Mouse (Mus musculus) adrenal gland, adult 18-20 months (tissue): ENCODE results near the gene Kank2. TPM values are rescaled to one million over a fixed set of nuclear protein-coding genes. Genes with fewer than 3 reads are reported as not detected.
A peak's percentile ranks its signal among the peaks of the same experiment; 100 is the strongest.
"Not testable (repeated sequence)": the region's sequence is repeated elsewhere in the genome, so short reads cannot be mapped to it uniquely, and the experiment has no call there.

Experiments
- DNase-seq, 2 experiments: peaks; one replicate each; pipeline ENCODE4 v3.0.0; 2021 to 2022; ENCODE audit warnings: low spot score in 2 of 2
- total RNA-seq, 2 experiments: library from RNA; stranded (reverse); gene quantifications; 1 replicate in 1 of 2; 2 replicates in 1 of 2; pipeline ENCODE4 v1.2.3; 2021

Gene Kank2
- total RNA-seq, 2 experiments from 2014 or later, result 31.1 to 31.3 TPM

- peak; percentile 61 to 77 for DNase-seq
Observed at GRCm38 (mm10) chr9:21786906-21787305, 11.6 kb downstream of the Kank2 start.

- not testable (repeated sequence) for DNase-seq
Observed at GRCm38 (mm10) chr9:21786309-21786708, 12.2 kb downstream of the Kank2 start.

DNA sequence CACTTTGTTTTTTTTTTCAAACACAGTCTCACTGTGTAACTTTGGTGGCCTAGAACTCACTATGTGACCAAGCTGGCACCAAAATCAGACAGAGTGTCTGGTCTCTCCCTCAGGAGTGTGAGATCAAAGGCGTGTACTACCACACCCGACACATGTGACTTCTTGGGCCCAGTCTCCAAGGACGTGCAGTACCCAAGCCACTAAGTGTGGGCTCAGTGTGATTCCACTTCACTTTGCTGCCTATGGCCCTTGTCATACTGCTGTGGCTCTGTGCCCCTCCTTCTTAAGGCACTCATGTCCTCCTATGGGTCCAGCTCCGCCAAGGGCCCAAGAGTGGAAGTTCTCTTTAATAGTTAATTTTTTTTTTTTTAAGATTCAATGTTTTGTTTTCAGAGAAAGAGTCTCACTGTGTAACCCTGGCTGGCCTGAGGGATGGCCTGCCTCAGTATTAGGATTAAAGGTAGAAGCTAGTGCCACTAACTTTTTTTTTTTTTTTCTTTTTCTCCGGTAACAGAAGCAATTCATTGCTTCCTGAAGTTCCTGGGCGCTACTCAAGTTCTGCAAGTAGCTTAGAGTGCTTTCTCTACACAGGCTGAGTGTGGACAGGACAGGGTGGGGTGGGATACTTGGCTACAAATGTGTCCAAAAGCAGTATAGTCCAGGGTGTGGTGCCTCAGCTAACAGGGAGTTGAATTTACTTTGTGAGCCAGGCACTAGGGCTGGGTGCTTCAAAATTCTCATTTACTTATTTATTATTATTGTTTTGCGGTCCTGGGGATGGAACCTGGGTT, 13.8 kb downstream of the Kank2 start:
- DNase-seq, result no peak

GRCm38 (mm10) chr9:21781657-21782468, 16.7 kb downstream of the Kank2 start:
- DNase-seq, result peak in 1 of 2 experiments; percentile 20

DNA sequence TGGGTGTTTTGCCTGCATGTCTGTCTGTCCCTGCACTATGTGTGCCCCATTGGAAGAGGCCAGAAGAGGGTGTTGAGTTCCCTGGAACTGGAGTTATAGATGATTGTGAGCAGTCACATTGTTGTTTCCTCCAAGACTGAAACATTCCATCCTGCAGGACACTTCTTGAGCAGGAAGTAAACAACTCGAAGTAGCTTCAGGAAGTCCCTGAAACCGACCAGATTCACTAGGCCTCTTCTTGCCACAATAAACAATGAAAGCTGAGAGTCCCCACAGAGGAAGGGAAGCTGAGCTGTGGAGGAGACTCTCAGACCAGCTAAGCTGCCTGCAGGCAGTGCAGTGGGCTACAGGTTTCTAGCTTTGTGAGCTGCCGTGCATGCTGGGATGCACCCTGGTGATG, 20.8 kb downstream of the Kank2 start:
- DNase-seq, result no peak

DNA sequence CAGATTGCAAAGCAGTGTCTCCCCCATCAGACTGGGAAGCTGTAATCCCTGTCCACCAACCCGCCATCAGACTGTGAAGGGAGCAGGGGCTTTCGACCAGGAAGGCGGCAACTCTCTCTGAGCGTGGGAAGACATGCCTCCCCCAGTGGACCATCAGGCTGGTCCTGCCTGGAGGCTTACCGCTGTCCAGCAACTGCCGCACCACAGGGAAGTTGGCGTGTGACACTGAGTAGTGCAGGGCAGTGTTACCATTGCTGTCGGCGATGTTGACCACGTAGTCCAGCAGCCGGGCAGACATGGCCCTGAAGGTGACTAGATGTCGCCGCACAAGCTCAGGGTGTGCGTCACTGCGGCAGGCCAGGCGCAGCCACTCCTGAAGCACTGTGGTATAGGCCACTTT, 24.2 kb downstream of the Kank2 start:
- DNase-seq, result no peak

DNA sequence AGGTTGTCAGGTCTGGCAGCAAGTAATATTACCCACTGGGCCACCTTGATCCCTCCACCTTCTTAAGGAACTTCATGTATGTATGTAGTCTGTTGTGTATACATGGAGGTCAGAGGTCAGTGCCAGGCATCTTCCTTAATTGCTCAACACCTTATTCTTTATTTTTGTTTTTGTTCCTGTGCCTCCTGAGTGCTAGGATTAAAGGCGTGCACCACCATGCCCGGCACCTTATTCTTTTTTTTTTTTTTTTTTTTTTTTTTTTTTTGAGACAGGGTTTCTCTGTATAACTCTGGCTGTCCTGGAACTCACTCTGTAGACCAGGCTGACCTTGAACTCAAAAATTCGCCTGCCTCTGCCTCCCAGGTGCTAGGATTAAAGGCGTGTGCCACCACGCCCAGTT, 25.1 kb downstream of the Kank2 start:
- DNase-seq, result not testable (repeated sequence)

- DNase-seq, result no peak
Observed at GRCm38 (mm10) chr9:21769558-21770183, 28.9 kb downstream of the Kank2 start.

- DNase-seq, result no peak
Observed at GRCm38 (mm10) chr9:21768511-21769411, 29.8 kb downstream of the Kank2 start.

- DNase-seq, result no peak
Observed at GRCm38 (mm10) chr9:21767896-21768295, 30.6 kb downstream of the Kank2 start.

- no peak for DNase-seq
Observed at GRCm38 (mm10) chr9:21764084-21764999, 34.2 kb downstream of the Kank2 start.

- peak in 1 of 2 experiments; percentile 20 for DNase-seq
Observed at GRCm38 (mm10) chr9:21762135-21762534, 36.4 kb downstream of the Kank2 start.

- peak; percentile 90 to 91 for DNase-seq
Observed at GRCm38 (mm10) chr9:21760155-21761088, 38.1 kb downstream of the Kank2 start, which contains the start of gene Spc24. Gene Spc24 (minus strand): TSS chr9:21760303.

DNA sequence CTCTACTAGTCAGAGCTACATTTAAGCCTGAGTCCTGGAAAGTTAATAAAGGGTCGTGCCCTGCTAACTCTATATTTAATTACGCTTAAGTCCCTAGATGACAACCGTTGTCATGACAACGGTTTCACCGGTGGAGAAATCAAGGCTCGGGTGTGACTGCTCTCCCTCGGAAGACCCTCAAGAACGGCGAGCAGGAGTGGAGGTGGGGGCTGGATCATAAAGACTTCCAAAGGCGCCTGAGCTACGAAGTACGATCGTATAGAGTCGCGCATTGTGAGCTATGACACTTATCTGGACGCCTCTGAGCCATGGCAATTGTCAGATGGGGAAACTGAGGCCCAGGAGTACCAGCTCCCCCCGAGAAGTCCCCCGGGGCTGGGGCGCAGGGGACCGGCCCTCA, 38.8 kb downstream of the Kank2 start:
- DNase-seq, result peak in 1 of 2 experiments; percentile 35

GRCm38 (mm10) chr9:21758576-21759529, 39.7 kb downstream of the Kank2 start:
- peak in 1 of 2 experiments; percentile 18 for DNase-seq

GRCm38 (mm10) chr9:21754516-21755321, 43.8 kb downstream of the Kank2 start:
- DNase-seq, result no peak
